Mouse (Mus musculus): Measurements from ENCODE around the gene Sgcd. TPM values are rescaled to one million over a fixed set of nuclear protein-coding genes. Genes with fewer than 3 reads are reported as not detected.

Gene Sgcd
- polyA plus RNA-seq, 1 experiment from 2014 or later, result 0.09 TPM

DNA sequence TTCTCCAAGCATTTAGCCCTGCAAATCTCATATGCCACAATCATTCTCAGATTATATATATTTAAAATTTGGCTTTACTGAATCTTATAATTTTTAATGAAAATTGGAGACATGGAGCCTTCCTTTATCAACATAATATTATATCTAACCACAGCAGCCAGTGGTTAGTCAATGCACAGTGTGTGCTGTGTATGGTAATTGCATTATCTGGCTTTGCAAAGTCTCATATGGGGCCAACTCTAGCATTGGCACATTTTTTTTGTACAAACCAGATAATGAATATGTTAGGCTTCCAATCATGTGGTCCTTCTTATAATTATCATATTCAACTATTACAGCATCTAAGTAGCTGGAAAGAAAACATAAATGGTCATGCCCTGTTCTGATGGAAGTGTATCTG, 599.4 kb downstream of the Sgcd start:
- ATAC-seq (no peak), DNase-seq (no peak)
- no peaks in the 10 kb centered on the region for H3K4me1 ChIP-seq (ENCODE audit: insufficient read depth)
- no peak overlapping the region for H3K9ac ChIP-seq (replicated peaks)
- H3K27ac ChIP-seq (ENCODE audit: low read depth), result no peak overlapping the region
- H3K4me3 ChIP-seq (ENCODE audit: low read depth, low read length), result no peak overlapping the region
- no peak overlapping the region for H3K4me2 ChIP-seq (ENCODE audit: low read depth, low read length)
- no peaks in the 10 kb centered on the region for H3K36me3 ChIP-seq (replicated peaks; ENCODE audit: insufficient read depth, low read length)
- no peaks in the 10 kb centered on the region for H3K9me3 ChIP-seq (ENCODE audit: low read length)
- H3K27me3 ChIP-seq (ENCODE audit: insufficient read depth, low read length), result no peaks in the 10 kb centered on the region
- TF ChIP-seq CTCF (IDR thresholded peaks at IDR 0.05; ENCODE audit: low read depth), result no peak
- TF ChIP-seq EP300 (IDR thresholded peaks at IDR 0.05; ENCODE audit: low read depth), result no peak

DNA sequence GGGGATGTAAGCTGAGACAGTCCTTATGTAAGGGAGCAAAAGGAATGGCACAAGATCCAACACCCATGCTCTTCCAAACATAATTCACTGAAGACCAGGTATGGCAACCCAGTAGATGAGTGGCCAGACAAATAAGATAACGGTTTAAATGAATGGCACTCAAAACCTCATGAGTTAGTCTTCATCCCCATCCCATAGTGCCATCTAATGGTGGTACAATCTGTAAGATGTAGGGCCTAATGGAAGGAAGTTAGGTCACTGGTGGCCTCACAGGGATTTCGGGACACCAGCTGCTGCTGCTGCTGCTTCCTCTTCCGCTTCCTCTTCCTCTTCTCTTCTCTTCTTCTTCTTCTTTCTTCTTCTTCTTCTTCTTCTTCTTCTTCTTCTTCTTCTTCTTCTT, 601.0 kb downstream of the Sgcd start:
- Histone ChIP-seq H3K4me1 (ENCODE audit: insufficient read depth) (no peaks in the 10 kb centered on the region), H3K4me3 (ENCODE audit: low read depth, low read length) (no peak overlapping the region), H3K9ac (replicated peaks) (no peak overlapping the region), H3K9me3 (ENCODE audit: low read length) (no peaks in the 10 kb centered on the region), H3K4me2 (ENCODE audit: low read depth, low read length) (no peak overlapping the region), H3K27ac (ENCODE audit: low read depth) (no peak overlapping the region), H3K36me3 (replicated peaks; ENCODE audit: insufficient read depth, low read length) (no peaks in the 10 kb centered on the region), H3K27me3 (ENCODE audit: insufficient read depth, low read length) (no peaks in the 10 kb centered on the region)
- DNase-seq (no peak), ATAC-seq (no peak)
- 42% methylated on average over 3 of the region's 3 CpGs for WGBS (ENCODE audit: insufficient replicate concordance)
- TF ChIP-seq CTCF (IDR thresholded peaks at IDR 0.05; ENCODE audit: low read depth), result peak; percentile 30; the same call in 1 of the 2 replicates
- no peak for TF ChIP-seq EP300 (IDR thresholded peaks at IDR 0.05; ENCODE audit: low read depth)

DNA sequence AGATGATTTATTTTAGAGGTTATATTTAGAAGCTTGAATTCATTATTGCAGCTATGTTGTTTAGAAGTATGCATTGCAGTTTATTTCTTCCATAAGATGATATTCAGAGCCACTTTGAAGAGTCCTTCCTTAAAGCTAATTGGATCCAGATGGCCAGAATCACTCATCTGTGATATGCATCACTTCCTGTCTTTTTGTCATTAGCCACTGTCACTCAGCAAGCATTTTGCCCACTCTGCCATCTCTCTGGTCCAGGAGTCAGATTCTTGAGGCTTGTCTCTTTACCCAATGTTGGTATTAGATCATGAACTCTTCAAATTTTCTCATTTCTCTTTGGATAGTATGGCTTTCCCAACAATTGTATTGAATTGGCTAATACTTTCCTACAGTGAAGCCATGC, 602.6 kb downstream of the Sgcd start:
- H3K27me3 ChIP-seq (ENCODE audit: insufficient read depth, low read length), result no peaks in the 10 kb centered on the region
- no peak overlapping the region for H3K27ac ChIP-seq (ENCODE audit: low read depth)
- no peaks in the 10 kb centered on the region for H3K4me1 ChIP-seq (ENCODE audit: insufficient read depth)
- H3K9ac ChIP-seq (replicated peaks), result no peak overlapping the region
- H3K36me3 ChIP-seq (replicated peaks; ENCODE audit: insufficient read depth, low read length), result no peaks in the 10 kb centered on the region
- no peak for TF ChIP-seq CTCF (IDR thresholded peaks at IDR 0.05; ENCODE audit: low read depth)
- no peak for TF ChIP-seq EP300 (IDR thresholded peaks at IDR 0.05; ENCODE audit: low read depth)
- no peaks in the 10 kb centered on the region for H3K9me3 ChIP-seq (ENCODE audit: low read length)
- no peak for ATAC-seq
- no peak overlapping the region for H3K4me3 ChIP-seq (ENCODE audit: low read depth, low read length)
- DNase-seq, result no peak
- H3K4me2 ChIP-seq (ENCODE audit: low read depth, low read length), result no peak overlapping the region

DNA sequence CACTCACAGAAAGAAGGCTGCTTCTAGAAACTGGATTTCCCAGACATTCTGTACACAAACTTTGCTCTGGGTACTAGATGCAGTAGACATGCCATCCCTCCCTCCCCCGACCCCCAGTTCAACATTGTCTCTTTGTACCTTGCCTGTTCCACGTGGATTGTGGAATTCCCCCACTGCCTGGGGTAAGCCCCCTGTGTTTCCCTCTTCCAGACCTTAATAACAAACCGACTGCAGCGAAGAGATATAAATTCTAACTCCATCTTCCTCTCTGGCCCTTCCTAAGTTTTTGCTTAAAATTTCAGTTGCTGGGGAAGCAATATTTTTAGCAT, 609.2 kb downstream of the Sgcd start:
- Histone ChIP-seq H3K27ac (ENCODE audit: low read depth) (no peak overlapping the region), H3K36me3 (replicated peaks; ENCODE audit: insufficient read depth, low read length) (no peaks in the 10 kb centered on the region), H3K27me3 (ENCODE audit: insufficient read depth, low read length) (no peaks in the 10 kb centered on the region), H3K9ac (replicated peaks) (no peak overlapping the region), H3K4me1 (ENCODE audit: insufficient read depth) (no peaks in the 10 kb centered on the region), H3K9me3 (ENCODE audit: low read length) (no peaks in the 10 kb centered on the region), H3K4me3 (ENCODE audit: low read depth, low read length) (no peak overlapping the region), H3K4me2 (ENCODE audit: low read depth, low read length) (no peak overlapping the region)
- 44% methylated on average over 4 of the region's 4 CpGs for WGBS (ENCODE audit: insufficient replicate concordance)
- ATAC-seq, result no peak
- TF ChIP-seq EP300 (IDR thresholded peaks at IDR 0.05; ENCODE audit: low read depth) (no peak), CTCF (IDR thresholded peaks at IDR 0.05; ENCODE audit: low read depth) (no peak)
- no peak for DNase-seq

DNA sequence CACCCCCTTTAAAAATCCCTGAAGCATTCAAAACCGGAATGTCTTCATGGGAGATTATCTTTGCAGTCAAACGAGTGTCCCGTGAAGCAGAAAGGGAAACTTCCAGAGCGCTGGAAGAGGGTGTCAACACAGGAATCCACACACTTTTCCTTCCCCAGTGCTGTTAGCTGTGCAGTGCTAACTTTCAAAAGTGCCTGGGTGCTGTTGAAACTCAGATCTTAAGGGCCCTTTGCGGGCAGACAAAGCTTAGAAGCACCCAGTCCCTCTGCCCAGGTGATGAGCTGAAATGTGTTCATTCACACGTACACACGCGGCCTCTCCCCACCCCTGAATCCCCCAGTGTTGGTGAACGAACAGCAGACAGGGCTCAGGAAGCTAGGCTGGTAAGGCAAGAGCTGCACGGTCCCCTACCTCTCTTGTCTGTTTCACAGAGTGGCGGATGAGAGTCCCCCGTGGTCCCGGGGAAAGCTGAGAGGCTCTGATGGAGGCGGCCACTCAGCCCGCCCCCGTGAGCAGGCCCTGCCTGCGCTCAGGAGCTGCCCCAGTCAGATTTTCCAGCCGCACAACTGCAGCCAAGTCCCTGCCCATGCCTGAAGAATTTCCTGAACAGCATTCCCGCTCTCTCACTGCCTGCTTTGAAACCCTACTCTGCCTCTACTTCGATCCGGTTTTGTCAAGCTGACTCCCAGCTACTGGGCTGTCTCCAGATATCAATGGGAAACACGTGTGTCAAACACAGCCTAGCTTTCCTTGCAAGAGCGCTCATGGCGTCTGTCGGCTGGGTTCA, 609.7 kb downstream of the Sgcd start:
- DNase-seq (peak; percentile 15), ATAC-seq (no peak)
- no peaks in the 10 kb centered on the region for H3K27me3 ChIP-seq (ENCODE audit: insufficient read depth, low read length)
- H3K4me2 ChIP-seq (ENCODE audit: low read depth, low read length), result peak overlapping the region; percentile 47
- H3K9me3 ChIP-seq (ENCODE audit: low read length), result no peaks in the 10 kb centered on the region
- TF ChIP-seq EP300 (IDR thresholded peaks at IDR 0.05; ENCODE audit: low read depth), result no peak
- no peak for TF ChIP-seq CTCF (IDR thresholded peaks at IDR 0.05; ENCODE audit: low read depth)
- 15% methylated on average over 25 of the region's 25 CpGs for WGBS (ENCODE audit: insufficient replicate concordance)
- no peak overlapping the region for H3K9ac ChIP-seq (replicated peaks)
- no peaks in the 10 kb centered on the region for H3K36me3 ChIP-seq (replicated peaks; ENCODE audit: insufficient read depth, low read length)
- H3K4me3 ChIP-seq (ENCODE audit: low read depth, low read length), result peak overlapping the region; percentile 23
- H3K4me1 ChIP-seq (ENCODE audit: insufficient read depth), result no peaks in the 10 kb centered on the region
- no peak overlapping the region for H3K27ac ChIP-seq (ENCODE audit: low read depth)

DNA sequence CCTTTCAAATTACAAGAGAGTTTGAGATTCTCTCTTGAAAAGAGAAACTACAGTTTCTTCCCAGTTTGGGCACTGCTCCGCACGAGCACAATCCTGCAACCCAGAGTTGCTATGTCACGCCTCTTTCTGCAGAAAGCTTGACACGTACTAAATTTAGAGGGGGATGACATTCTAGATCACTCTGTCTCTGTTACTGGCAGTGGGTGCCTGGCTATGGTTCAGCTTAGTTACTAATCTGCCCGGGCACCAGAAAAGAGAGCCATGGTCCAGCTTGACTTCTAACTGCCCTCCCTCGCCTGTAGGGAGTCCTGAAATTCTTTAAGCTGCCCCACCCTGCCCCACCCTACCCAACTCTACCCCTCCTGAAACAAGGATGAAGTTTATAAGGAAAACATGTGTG, 611.3 kb downstream of the Sgcd start:
- no peak overlapping the region for H3K4me3 ChIP-seq (ENCODE audit: low read depth, low read length)
- no peaks in the 10 kb centered on the region for H3K27me3 ChIP-seq (ENCODE audit: insufficient read depth, low read length)
- no peaks in the 10 kb centered on the region for H3K9me3 ChIP-seq (ENCODE audit: low read length)
- H3K4me2 ChIP-seq (ENCODE audit: low read depth, low read length), result no peak overlapping the region
- no peak for TF ChIP-seq EP300 (IDR thresholded peaks at IDR 0.05; ENCODE audit: low read depth)
- TF ChIP-seq CTCF (IDR thresholded peaks at IDR 0.05; ENCODE audit: low read depth), result no peak
- H3K4me1 ChIP-seq (ENCODE audit: insufficient read depth), result no peaks in the 10 kb centered on the region
- H3K9ac ChIP-seq (replicated peaks), result no peak overlapping the region
- no peaks in the 10 kb centered on the region for H3K36me3 ChIP-seq (replicated peaks; ENCODE audit: insufficient read depth, low read length)
- DNase-seq, result no peak
- H3K27ac ChIP-seq (ENCODE audit: low read depth), result no peak overlapping the region
- 62% methylated on average over 6 of the region's 6 CpGs for WGBS (ENCODE audit: insufficient replicate concordance)
- ATAC-seq, result no peak

DNA sequence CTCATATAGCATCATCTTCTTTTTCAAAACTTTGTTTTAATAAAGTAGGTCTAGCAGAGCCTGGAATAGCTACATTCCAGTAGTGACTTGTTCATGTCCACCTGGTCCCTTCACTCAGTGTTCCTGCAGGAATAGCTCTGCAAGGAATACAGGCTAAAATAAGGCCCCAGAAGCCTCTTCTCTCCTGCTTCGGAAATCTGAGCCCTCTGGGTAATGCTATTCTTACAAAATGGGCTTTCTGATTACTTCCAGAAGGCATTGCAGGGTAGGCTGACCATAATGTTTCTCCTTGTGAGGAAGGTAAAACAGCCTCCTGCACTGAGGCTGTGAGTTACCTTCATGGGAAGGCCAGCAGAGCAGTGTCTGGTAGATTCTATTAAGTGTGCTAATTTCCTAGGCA, 611.9 kb downstream of the Sgcd start:
- WGBS (ENCODE audit: insufficient replicate concordance), result 63% methylated on average over 1 of the region's 1 CpGs

More for the DNA sequence above, 611.9 kb downstream of the Sgcd start:
- H3K4me2 ChIP-seq (ENCODE audit: low read depth, low read length), result no peak overlapping the region
- no peak for TF ChIP-seq EP300 (IDR thresholded peaks at IDR 0.05; ENCODE audit: low read depth)
- TF ChIP-seq CTCF (IDR thresholded peaks at IDR 0.05; ENCODE audit: low read depth), result no peak
- ATAC-seq (no peak), DNase-seq (no peak)
- H3K36me3 ChIP-seq (replicated peaks; ENCODE audit: insufficient read depth, low read length), result no peaks in the 10 kb centered on the region
- no peak overlapping the region for H3K9ac ChIP-seq (replicated peaks)
- H3K27me3 ChIP-seq (ENCODE audit: insufficient read depth, low read length), result no peaks in the 10 kb centered on the region
- no peaks in the 10 kb centered on the region for H3K9me3 ChIP-seq (ENCODE audit: low read length)
- H3K4me1 ChIP-seq (ENCODE audit: insufficient read depth), result no peaks in the 10 kb centered on the region
- H3K27ac ChIP-seq (ENCODE audit: low read depth), result no peak overlapping the region
- no peak overlapping the region for H3K4me3 ChIP-seq (ENCODE audit: low read depth, low read length)
